Mouse (Mus musculus) layer of hippocampus, adult 18-20 months (tissue): ENCODE measurements at regions not wholly inside any gene's neighbourhood (a gene's known extent, or its start where the extent isn't known, plus 50 kb on each side); places are given as distances from the start of the nearest gene placed in this dataset.

ENCODE experiments used
- DNase-seq, 2 experiments: peaks; one replicate each; pipeline ENCODE4 v3.0.0; 2022; ENCODE audit warnings: low spot score in 2 of 2

DNA sequence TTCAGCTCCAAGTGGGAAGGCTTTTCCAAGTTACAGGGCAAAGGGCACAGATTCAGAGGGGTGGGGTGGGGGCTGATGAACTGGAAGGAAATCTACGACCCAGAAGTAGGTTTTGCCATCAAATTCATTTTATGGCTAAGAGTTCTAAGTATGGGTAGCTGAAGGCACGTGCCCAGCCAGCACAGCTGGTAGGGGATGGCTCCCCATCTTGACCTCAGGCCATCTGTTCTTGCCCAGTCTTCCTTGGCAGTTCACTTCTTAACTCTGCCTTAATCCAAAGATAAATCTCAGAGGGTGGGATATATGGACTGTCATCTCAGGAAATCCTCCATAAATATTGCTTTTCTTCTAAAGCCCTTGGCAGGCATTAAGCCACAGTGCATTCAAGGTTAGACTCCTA, 238.3 kb downstream of the H2al1j start:
- no peak for DNase-seq

DNA sequence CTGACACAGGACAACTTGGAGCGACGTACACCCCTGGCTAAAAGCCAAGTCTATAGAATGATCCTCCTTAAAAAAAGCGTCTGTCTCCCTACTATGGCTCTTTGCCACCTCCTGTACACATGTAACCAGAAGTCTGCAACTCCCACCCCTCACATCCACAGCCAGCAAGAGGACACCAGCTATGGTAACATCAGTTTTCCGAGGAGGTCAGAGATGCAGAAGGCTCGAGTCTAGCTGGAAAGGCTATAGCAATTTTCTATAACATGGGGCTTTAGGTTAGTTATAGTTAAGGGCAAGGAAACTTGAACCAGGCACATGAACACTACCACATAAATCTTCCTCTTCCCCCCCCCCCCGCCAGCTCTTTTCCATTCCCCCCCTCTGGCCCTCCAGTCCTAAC, 240.2 kb downstream of the H2al1j start:
- no peak for DNase-seq

DNA sequence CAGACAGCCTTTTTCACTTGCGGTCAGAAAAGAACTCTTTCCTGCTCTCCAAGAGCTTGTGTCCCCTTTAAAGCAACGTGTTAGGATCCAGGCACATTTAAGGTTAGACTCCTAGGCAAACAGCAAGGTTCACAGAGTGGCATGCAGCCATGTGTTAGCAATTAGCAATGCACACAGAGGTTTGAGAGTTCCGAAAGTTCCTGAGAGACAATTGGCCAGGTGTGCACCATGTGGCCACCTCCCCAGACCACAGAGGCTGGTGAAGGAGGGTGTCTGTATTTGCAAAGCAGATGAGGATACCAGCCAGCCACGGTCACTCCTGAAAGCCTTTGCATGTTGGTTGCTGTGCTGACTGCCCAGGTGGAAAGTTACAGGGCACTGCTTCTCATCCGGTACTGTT, 240.6 kb downstream of the H2al1j start:
- no peak for DNase-seq

DNA sequence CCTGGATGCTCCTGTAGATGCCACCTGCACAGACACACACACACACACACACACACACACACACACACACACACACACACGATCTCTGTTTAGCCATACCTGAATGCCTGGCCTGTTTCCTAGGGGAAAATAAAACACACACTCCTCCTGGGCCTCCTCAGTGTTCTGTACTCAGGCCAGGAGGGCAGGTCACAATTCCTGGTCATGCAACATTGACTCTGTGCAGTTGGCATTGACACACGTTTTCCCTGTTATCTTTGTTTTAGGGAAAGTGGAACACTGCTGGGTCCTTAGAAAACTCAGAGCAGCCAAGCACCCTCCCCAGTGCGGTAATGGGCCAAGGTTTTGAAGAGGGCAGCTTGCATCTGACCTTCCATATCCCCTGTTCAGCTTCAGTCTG, 246.7 kb downstream of the H2al1j start:
- no peak for DNase-seq

DNA sequence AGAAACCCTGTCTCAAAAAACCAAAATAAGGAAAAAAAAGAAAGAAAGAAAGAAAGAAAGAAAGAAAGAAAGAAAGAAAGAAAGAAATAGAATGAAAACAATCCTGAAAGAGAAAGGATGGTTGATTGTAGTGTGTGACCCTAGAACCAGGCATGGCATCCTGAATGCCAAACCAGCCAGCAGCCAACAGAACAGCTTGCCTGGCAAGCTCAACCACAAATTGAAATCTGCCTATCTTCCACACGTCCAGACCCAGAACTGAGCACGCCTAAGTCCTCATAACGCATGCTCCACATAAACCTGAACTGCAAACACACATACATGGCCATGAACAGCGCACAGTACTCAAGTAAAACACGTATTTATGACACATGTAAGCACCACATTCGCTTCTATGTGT, 247.9 kb downstream of the H2al1j start:
- DNase-seq: no peak

DNA sequence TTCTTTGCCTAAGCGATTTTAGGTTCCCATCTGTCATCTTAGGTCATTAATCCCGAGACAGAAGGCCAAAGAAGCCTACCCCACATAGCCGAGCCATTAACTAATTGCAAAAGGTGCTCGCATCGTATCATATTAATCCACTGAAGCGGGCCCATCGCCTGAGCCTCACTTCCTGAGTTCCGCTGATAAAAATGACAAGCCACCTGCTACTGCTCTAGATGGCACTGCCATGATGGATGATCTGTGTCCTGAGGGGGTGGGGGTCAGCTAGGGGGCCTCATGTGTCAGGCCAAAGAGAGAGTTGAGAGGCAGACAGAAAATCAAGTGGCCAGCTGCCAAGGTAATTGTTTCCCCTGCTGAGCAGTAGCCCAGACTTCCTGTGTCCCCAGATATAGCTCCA, 248.7 kb downstream of the H2al1j start:
- DNase-seq: no peak

DNA sequence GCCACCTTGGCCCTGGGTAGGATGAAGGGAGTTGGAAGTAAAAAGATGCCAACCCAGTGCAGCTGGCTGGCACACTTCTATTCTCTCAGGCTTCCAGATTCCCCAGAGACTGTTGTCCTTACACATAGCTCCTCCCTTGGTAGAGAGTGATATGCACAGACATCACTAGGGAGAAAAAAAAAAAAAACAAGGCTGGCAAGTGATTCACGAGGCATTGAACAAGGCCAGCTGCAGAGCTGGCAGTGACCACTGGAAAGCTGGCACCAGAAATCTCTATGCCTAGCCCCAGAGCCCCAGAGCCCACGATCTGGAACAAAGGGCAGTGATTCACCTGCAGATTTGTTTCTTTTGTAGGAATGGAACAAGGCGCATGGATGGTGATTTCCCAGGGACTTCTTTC, 249.7 kb downstream of the H2al1j start:
- no peak for DNase-seq

DNA sequence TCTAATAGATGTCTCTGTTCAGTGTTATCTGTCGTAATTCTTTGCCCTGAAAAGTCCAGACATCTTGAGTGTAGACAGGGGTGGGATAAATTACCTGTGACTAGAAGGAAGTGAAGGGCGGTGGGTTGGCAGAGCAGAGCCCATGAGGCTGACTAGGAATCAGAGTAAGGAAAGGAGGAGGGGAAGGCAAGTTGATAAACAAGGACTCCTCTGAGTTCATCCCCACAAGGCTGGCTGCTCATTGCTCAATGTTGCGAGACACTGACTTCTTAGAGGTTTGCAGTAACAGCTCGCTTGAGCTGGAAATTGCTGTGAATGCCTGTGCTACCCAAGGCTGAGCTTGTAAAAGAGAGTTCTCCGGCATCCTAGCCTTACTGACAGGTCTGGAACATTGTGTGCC, 257.7 kb downstream of the H2al1j start:
- DNase-seq: no peak

DNA sequence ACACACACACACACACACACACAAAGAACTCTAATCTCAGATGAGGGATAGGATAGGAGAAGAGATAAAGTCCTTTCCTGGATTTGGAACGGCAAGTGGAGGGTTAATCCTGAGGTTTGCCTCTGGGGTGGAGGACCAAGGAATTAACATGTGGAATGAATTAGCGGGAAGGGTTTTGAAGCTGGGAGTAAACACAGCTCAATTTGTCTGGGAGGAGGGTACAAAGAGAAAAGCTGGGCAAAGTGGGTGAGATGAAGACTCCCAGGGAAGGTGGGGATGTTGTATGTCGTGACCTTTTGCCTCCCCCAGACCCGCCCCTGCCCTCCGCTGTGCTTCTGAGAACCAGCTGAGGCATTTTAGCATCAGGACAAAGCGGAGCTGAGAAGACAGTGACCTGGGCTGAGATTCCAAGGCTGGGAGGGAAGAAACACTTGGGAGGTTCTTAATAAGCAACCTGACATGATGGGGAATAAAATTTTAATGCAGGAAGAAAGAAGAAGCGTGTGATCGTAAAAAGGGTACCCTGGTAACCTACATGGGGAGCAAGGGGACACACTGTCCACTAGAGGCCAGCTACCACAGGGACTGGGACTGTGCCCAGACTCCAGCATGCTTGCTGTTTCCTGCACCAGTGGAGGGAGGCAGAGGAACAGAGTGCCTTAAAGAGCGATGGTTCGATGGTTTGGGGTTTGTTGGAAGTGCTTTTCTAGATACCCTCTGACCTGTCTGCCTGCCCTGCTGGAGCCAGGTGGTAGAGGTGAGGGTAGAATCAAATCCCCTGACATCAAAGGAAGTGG, 264.0 kb downstream of the H2al1j start:
- DNase-seq: no peak

DNA sequence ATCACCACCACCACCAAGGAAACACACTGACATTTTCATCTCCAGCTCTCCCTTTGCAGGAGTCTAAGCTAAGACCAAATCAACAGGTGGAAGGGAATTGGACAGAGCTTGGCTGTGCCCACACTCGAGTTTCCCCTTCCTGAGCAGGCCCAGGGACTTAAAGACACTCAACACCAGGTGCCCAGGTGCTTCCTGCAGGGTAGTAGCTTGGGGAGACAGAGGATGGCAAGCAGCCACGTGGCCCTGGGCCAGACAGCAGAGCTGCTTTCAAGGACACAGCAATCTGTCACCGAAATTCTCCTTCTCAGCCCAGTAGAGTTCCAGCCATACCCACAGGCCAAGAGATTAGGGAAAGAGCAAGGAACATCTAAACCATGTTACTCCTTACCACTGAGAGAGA, 266.9 kb downstream of the H2al1j start:
- no peak for DNase-seq

DNA sequence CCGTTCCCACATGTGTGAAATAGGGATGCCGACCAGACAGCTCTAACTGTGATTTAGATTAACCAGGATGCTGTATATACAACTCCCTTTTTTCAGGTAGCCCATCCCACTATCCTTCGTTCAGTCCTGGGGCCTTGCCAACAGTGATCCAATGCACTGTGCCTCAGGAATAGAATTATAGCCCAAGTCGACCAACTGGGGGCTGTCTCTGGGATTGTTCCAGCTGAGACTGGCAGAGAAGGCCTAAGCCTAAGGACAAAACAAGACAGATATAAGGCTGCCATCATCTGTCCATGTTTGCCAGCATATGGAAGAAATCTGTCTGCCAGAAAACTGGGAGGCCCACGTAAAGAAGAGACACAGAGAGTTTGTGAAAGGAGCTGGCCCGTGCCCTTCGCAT, 269.9 kb downstream of the H2al1j start:
- peak in 1 of 2 experiments; percentile 14 for DNase-seq

DNA sequence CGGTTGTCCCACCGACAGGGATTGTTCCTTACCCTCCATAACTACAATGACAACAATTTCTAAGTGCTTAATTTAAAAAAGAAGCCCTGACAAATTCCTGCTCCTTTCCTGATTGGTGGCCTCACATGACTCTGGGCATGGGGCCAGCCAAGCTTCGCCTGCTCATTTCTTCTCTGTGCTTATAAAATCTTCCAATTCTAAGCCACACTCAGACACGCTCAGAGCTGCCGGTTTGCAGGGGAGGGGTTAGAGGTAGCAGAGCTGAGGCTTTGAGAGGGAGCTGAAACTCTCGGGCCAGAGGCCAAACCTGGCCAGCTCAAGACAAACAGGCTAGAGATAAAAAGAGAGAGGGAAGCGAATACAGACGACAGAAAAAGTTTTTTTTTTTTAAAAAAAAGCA, 286.6 kb downstream of the H2al1j start:
- no peak for DNase-seq

DNA sequence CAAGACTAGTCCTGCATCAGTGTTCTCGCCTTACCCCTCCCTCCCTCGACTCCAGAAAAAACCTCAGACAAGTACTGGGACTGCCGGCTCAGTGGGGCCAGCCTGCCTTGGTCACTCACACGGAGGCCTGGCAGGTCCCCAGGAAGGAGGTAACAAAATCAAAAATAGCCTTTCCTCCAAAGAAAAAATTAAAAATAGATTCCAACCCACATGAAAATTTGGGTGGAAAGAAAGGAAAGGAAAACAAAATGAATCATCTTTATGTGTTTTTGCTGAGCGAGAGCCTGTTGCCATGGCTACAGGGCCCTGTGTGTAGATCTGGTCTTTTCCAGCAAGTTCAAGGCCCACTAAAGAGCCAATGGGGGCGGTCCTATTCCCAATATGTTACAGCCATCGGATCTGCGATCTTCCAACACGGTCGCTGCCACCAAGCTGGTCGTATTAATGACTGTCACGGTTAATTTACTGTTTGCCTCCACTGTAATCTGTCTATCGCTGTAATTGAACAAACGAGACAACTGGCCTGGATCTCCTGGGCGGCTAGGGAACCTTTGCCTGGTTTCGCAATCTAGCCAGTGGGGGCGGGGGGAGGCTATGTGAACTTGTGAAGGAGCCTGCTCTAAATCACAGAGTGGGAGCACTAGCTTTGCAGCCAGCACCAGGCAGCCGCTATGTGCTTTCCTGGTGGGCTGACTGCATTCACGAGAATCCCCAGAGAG, 293.6 kb downstream of the H2al1j start:
- DNase-seq: peak in 1 of 2 experiments; percentile 70

DNA sequence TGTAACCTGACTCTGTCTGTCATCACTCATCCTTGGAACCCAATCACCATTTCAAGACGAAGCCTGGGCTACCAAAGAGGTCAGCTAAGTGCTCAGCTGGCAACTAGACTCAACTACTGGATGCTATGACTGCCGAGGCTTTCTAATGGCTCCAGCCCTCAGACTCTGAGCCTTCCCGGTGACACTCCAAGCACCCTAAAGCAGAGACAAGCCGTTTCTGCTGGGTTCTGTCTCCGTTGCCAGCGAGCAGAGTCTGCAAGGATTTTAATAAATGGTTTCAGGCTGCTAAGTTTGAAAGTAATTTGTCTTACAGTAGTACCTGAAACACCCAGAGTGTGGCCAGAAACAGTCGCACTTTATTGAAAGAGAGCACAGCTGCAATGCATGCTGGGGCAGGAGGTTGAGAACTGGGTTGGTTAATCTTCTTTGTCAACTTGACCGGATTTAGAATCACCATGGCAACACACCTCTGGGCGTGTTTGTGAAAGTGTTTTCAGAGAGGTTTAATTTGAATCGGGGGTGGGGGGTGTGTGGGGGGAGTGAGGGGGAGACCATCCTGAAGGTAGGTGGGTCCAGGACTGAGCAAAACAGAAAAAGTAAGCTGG, 298.8 kb downstream of the H2al1j start:
- DNase-seq: no peak

DNA sequence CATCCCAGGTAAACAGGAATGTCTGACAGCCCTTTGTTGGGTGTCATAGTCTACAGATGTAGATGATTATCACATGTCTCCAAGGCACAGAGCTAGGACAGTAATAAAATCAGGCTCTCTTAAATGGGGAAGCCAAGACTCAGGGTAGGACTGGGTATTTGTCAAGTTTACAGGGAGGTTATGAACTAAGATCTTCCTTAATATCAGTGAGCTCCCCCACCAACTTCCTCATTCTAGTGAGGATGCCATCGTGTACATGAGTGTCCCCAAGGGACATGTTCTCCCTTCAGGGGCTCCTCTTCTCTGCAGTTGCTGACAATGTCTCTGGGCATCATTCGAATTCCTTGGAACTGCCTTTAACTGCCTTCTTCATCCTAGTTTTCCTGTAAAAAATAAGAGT, 301.7 kb downstream of the H2al1j start:
- DNase-seq: no peak

DNA sequence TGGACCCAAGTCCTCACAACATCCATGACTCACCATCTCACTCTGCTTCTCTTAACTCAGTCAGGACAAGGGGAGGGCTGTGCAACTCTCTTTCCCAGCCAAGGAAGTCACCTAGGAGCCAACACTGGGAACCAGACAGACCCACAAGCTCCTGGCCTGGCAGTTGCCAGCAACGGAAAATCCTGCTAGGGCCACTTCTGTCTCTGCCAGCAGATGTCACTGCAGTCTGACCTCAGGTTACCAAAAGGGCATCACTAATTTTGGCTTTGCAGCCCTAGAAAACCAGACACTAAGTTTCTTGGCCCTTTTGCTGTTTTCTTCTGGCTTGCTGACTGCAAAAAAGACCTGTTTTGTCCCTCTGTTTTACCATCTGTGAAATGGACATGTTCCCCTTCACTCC, 302.3 kb downstream of the H2al1j start:
- DNase-seq: peak in 1 of 2 experiments; percentile 14

DNA sequence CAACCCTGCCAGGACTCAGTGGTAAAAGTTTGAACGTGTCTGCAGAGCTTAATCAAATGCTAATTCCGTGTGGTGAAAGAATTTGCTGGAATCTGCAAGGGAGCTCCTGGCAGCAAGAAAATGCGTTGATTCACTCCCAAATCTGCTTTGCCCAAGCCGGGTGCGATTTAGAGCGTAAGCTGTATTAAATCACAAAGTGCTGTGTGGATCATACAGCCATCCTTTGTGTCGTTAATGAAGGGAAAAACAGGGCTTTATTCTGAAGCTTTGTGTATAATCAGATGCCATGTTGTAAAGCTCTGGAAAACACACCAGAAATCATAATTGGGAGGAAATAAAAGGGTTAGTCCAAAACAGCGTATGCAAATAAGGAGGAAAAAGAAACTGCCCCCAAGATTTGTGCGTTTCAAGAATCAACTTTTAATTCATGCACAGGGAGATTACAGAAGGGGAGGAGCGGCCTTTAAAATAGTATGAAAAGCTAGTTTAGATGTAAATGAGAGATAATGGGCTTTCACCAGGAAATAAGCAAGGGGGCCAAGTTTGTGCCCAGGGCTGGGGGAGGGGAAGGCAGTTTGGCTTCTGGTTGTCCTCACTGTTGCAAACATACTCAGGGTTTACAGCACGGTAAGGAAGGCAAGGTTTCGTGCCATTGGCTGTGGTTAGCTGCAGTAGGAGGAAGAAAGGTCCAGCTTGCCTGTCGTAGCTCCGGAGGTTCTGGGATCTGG, 303.7 kb downstream of the H2al1j start:
- peak in 1 of 2 experiments; percentile 45 for DNase-seq

DNA sequence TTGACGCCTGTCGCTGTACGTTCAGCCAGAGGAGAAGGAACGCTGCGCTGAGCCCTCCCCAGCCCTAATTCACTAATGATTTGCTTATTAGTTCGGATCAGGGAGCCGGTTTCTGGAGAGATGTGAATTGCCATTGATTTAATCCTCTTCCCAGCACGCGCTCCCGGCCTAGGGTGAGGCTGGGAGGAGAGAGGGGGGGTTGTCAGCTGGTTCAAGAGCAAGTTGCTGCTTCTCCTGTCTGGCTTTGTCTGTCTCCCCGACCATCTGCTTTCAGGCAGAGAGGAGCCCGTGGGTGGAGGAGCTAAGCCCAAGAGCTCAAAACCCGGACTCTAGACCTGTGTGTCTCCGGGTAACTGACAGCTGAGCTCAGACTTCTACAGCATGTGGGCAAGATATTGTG, 304.4 kb downstream of the H2al1j start:
- DNase-seq: peak in 1 of 2 experiments; percentile 34

DNA sequence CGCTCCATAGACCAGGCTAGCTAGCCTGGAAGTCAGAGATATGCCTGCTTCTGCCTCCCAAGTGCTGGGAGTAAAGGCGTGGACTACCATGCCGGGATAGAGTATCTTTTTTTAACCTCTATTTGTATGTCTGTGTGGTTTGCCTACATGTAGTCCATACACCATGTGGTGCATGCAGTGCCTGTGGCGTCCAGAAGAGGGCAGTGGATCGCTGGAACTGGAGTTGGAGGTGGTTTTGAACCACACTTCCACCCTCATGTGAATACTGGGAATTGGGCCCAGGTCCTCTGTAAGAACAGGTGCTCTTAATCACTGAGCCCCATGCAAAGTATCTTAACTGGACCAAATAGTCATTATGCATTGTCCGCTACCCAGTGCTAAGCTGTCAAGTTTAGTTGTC, 306.2 kb downstream of the H2al1j start:
- DNase-seq: peak in 1 of 2 experiments; percentile 7

DNA sequence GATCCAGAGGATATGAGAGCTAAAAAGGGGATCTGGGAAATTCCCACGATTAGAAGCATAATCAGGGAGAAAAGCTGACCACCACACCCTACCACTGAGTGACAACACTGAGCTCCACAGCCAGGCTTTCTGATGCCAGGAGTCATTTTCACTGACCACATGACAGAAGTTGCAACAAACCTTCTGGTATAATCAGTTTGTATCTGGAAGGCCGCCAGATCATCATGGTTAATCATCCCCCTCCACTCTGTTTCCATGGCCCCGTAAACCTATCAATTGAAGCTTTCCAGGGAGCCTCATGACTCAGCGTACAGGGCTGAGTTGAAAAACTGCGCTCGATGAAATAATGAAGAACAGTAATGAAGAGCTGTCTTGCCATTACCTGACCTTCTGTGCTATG, 316.9 kb downstream of the H2al1j start:
- no peak for DNase-seq

DNA sequence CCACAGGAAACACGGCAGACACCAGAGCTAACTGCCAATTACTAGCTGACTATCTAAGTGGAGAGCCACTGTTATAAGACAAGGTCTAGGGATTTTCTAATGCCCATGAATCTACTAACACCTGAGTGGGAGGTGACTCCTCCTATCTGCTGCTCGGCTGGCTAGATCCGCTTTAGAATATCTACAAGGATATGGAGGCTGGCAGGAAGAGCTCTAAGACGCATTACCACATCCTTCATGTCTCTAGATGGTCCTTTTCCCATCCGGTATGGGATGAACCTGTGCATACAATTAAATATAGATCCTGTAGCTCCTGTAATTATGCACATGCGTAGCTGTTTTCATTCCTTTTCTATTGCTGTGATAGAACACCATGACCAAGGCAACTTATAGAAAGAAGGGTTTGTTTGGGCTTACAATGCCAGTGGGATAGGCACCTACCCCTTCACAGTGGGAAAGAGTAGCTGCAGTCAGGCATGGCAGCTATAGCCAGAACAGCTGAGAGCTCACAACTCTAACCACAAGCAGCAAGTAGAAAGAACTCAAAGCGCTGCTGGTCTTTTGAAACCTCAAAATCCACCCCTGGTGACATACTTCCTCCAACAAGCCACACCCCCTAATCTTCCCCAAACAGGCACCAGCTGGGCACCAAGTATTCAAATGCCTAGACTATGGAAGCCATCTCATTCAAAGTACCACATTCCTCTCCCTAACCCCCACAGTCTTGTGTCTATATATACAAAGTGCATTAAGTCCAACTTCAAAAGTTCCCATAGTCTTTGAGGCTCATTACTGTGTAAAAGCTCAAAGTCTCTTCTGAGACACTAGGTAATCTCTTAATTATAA, 319.3 kb downstream of the H2al1j start:
- DNase-seq: no peak
